Mouse (Mus musculus): ENCODE measurements at regions not wholly inside any gene's neighbourhood (a gene's known extent, or its start where the extent isn't known, plus 50 kb on each side); places are given as distances from the start of the nearest gene placed in this dataset.

DNA sequence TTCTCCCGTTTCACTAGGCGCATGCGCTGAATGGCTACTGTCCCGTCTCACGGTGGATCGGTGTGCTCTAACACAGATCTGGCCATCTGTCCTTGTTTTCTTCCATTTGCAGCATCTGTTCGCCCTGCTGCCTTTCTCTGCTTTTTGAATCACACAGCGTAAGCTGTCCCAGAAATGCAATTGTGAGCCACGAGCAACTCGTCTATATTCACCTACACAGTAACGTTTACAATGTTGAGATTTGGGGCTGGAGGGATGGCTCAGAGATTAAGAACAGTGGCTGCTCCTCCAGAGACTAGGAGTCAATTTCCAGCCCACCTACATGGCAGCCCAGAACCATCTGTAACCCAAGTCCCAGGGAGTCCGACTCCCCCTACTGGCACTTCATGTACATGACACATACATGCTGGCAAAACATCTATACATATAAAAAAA is 72.2 kb upstream of the Cnot2 start:
- DNase-seq (ENCODE audit: low spot score): no peak

- no peak for DNase-seq (ENCODE audit: low spot score)
These were observed 68.0 kb upstream of the Cnot2 start for GRCm38 (mm10) chr10:116649287-116649686.

DNA sequence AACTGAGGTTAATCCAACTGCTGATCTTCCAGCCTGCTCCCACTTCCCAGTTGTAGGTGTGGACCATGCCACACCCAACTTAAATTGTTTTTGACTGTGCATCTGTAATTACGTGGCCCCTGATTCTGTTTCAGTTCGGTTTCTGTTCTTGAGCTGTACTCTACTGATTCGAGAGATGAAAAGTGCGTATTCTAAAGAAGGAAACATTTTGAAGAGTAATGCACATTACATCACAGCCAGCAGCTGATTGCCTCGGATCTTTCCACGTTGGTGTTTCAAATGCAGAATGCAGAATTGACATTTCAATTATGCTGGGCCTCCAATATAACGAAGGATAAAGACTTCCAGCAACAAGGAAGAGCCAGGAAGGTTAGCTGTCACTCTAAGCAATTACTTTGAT is 64.7 kb upstream of the Cnot2 start:
- DNase-seq (ENCODE audit: low spot score): no peak

DNA sequence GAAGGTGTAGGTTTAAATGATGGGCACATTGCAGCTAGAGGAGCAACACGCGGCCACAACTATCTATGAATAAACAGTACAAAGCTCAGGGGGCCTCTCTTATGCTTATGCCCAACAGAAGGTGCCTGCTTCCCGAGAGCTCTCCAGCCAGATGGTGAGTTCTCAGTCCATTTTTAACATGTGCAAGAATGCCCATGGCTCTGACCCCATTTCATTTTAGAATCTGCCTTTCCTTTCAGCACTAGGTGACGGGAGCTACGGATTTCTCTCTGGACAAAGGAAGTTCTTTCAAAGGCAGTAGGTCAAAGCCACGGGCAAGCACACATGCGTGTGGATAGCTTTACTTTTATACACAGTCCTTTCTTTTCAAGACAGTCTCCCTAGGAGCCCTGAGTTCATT is 64.3 kb upstream of the Cnot2 start:
- DNase-seq (ENCODE audit: low spot score): no peak

GRCm38 (mm10) chr10:116645108-116645507 is 63.8 kb upstream of the Cnot2 start:
- DNase-seq (ENCODE audit: low spot score): no peak

Data from urinary bladder, postnatal 25 days (tissue).